Mouse (Mus musculus): ENCODE measurements around the gene Tas2r125. TPM values are rescaled to one million over a fixed set of nuclear protein-coding genes. Genes with fewer than 3 reads are reported as not detected.

Gene Tas2r125
- not detected for total RNA-seq (2023)

DNA sequence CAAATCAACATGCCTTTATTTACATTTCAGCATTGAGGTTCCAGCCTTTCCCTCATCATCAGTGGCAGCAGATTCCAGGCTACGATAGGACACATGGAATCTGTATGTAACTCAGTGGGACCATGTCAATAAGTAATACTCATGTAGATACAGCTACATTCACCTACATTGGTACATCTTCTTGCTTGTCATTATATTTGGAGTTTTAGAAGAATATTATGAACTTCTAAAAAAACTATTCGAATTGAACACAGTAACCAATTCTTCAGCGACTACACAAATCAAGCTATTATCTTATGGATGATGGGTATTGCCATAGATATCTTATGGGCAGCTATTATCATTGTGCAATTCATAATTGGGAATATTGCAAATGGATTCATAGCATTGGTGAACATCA is at the start of gene Tas2r125:
Gene Tas2r125 (plus strand): TSS at position 301 of the 400 bp plus-strand sequence.

DNA sequence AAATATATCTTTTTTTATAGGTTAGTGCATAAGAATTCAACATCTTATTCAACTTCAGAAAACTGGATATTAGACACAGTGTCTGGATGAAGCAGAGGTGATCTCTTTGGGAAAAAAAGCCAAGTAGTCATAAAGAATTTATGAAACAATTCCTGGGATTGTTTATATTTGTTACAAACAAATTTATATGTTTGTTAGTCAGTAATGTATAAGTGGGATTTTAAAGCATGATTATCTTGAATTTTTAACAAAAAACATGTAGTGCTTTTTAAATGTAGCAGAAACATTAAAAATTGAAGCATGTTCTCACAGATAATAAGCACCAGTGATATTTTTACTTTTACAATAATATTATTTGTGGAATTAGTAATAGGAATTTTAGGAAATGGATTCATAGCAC is 41.7 kb upstream of the Tas2r125 start, which contains the start of gene Tas2r110:
Gene Tas2r110 (plus strand): TSS at position 301 of the 400 bp plus-strand sequence.

DNA sequence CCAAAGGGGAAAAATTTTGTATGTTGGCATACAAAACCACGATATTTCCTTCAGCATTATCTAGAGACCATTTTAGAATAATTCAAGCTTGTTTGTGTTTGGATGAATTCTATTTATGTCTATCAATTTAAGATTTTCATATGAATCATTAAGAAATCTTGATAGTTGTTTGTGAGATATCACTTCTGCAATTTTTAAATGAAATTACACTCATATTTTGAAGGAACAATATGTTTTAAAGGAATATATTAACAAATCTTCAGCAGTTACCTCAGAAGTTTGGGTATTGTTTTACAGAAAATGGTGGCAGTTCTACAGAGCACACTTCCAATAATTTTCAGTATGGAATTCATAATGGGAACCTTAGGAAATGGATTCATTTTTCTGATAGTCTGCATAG is 16.7 kb upstream of the Tas2r125 start, which contains the start of gene Tas2r113:
Gene Tas2r113 (plus strand): TSS at position 301 of the 400 bp plus-strand sequence.

DNA sequence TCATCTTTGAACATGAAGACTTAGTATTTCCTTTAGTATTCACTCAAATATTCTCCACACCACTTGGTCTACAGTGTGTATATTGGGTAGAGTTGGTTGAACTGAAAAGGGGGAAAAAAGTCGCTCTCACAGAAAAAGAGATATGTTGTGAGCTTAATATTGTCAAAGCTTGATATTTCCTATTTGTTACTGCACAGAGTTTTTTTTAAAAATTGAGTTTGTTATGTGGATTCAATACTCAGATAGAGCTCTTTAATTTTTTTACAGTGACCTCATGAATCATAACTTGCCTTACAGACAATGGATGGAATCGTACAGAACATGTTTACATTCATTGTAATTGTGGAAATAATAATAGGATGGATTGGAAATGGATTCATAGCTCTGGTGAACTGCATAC is 41.4 kb downstream of the Tas2r125 start, which contains the start of gene Tas2r129:
Gene Tas2r129 (plus strand): TSS at position 301 of the 400 bp plus-strand sequence.

DNA sequence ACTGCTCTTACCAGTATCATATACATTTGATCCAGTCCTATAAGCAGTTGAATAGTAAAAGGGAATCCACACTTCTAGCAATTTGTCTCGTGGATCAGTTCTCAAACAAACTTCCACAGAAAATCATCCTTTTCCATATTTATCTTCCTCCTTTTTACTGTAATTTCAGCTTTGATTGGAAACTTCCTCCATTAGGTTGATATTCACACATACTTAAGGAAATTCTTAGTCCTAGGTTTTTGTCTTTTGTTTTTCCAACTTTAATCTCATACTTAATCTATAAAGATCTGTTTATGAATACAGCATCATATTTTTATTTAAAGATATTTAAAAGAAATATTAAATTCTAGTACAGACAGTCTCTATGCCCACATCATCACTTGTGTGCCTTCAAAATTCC is 48.4 kb downstream of the Tas2r125 start, which contains the start of gene Tas2r131:
Gene Tas2r131 (minus strand): TSS at position 101 of the 400 bp plus-strand sequence.

Other genes starting within 250 kb of the Tas2r125 start
- gene Tas2r121, start 208.6 kb upstream of the Tas2r125 start, total RNA-seq (2023): not detected
- gene Tas2r122, start 197.7 kb upstream of the Tas2r125 start, total RNA-seq (2023): not detected
- gene Tas2r115, start 171.6 kb upstream of the Tas2r125 start, total RNA-seq (2023): not detected
- not detected for gene Tas2r124, start 154.9 kb upstream of the Tas2r125 start, total RNA-seq (2023)
- gene Tas2r102, start 147.5 kb upstream of the Tas2r125 start, total RNA-seq (2023): not detected
- not detected for gene Tas2r136, start 131.5 kb upstream of the Tas2r125 start, total RNA-seq (2023)
- not detected for gene Tas2r117, start 106.8 kb upstream of the Tas2r125 start, total RNA-seq (2023)
- gene Tas2r123, start 62.5 kb upstream of the Tas2r125 start, total RNA-seq (2023): not detected
- gene Tas2r116, start 54.2 kb upstream of the Tas2r125 start, total RNA-seq (2023): not detected
- gene Tas2r110, start 41.6 kb upstream of the Tas2r125 start, total RNA-seq (2023): not detected
- not detected for gene Tas2r113, start 16.6 kb upstream of the Tas2r125 start, total RNA-seq (2023)
- not detected for gene Tas2r129, start 41.5 kb downstream of the Tas2r125 start, total RNA-seq (2023)
- not detected for gene Tas2r131, start 48.3 kb downstream of the Tas2r125 start, total RNA-seq (2023)
- not detected for gene Tas2r109, start 71.3 kb downstream of the Tas2r125 start, total RNA-seq (2023)
- gene Tas2r103, start 127.5 kb downstream of the Tas2r125 start, total RNA-seq (2023): not detected
- gene Tas2r140, start 146.2 kb downstream of the Tas2r125 start, total RNA-seq (2023): not detected
- gene Smim10l1, start 195.3 kb downstream of the Tas2r125 start, total RNA-seq (2023): 20.0 TPM